Mouse (Mus musculus) left cerebral cortex, postnatal 36 days (tissue): Measurements from ENCODE around the gene Daglb. TPM values are rescaled to one million over a fixed set of nuclear protein-coding genes. Genes with fewer than 3 reads are reported as not detected.
A peak's percentile ranks its signal among the peaks of the same experiment; 100 is the strongest.

Source experiments
- DNase-seq, 2 experiments: peaks; one replicate each; pipeline ENCODE4 v3.0.0; 2021 to 2022; ENCODE audit warnings: low spot score in 2 of 2, mixed read lengths in 1 of 2
- intact Hi-C: fragments of 180-260 bp; cut with DNase I; formaldehyde crosslinking; loops from one replicate; pipeline ENCODE4 v1.15.1; 2025
- total RNA-seq, 2 experiments: library from RNA; stranded (reverse); gene quantifications; 2 replicates each; pipeline ENCODE4 v1.2.3; 2021

Daglb gene
- total RNA-seq, 2 experiments from 2014 or later, result 32.6 to 33.7 TPM

DNA sequence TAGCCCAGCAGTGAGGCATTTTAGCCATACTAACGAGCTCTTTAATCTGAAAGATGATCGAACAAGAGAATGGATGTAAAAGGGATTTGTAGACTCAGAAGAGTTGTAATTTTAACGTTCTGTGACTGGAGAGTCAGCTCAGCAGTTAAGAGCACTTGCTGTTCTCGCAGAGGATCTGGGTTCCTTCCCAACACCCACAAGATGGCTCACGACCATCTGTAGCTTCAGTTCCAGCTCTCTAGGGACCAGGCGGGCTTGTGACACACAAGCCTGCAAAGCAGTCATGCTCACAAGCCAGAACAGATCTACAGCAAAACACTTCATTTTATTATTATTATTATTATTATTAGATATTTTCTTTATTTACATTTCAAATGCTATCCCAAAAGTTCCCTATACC lies 88.5 kb downstream of the Daglb start:
- intact Hi-C loops, result no loop called here
- peak; percentile 71 to 76 for DNase-seq

DNA sequence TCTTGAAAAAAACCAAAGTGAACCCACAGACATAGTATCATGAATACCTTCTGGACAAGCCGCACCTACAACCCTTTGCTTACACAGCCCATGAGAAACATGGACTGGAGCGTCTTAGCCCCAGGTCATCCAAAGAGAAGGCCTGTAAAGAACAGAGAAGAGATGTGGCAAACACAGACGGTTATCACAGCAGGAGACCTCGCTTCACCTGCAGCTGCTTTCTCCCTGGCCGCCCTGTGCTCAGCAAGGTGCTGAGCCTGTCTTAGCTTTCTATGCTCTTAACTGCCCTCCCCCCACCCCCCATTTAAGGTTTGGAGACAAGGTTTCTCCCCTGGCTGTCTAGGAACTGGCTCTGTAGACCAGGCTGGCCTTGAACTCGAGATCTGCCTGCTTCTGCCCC lies 90.8 kb downstream of the Daglb start:
- intact Hi-C loops, result no loop called here

More for the DNA sequence above, 90.8 kb downstream of the Daglb start:
- no peak for DNase-seq

Other genes with a start within 250 kb of the Daglb start
- not detected for gene Spdye4a, start 237.7 kb upstream of the Daglb start, total RNA-seq
- 10 to 100 TPM; 28.0 to 34.5 TPM for gene Zfp12, start 229.4 kb upstream of the Daglb start, total RNA-seq
- 10 to 100 TPM; 21.3 to 26.9 TPM for gene Zfp316, start 194.6 kb upstream of the Daglb start, total RNA-seq
- 1 to 10 TPM; 6.4 to 7.3 TPM for gene Zfp853, start 171.0 kb upstream of the Daglb start, total RNA-seq
- gene E130309D02Rik, start 149.2 kb upstream of the Daglb start, total RNA-seq, result 10 to 100 TPM; 24.8 to 27.9 TPM
- gene Zdhhc4, start 135.3 kb upstream of the Daglb start, total RNA-seq, result 10 to 100 TPM; 38.6 to 46.2 TPM
- 1 to 10 TPM; 1.5 to 2.7 TPM for gene Grid2ip, start 107.2 kb upstream of the Daglb start, total RNA-seq
- 10 to 100 TPM; 32.5 to 37.7 TPM for gene Kdelr2, start 60.7 kb upstream of the Daglb start, total RNA-seq
- 100 to 1,000 TPM; 357 to 364 TPM for gene Rac1, start 63.5 kb downstream of the Daglb start, total RNA-seq
- 10 to 100 TPM; 37.4 to 39.6 TPM for gene Cyth3, start 157.9 kb downstream of the Daglb start, total RNA-seq